In genomic region chr5:90405210-90405609, GRCm38 (mm10) we compare ENCODE assay signal across 9 mouse cellular contexts. TPM values are rescaled to one million over a fixed set of nuclear protein-coding genes. Genes with fewer than 3 reads are reported as not detected.
A peak's percentile ranks its signal among the peaks of the same experiment; 100 is the strongest.
DNase-seq lines count a peak whose midpoint lies in the region; ATAC-seq lines count a peak whose summit lies in the region.
"Had no signal": no experiment of that assay in that cellular context is flagged by ENCODE, and none has a peak within 500 bp of the region (broad histone marks: within the 10 kb centered on the region; RNA-seq: fewer than 3 reads in every experiment).

No protein-coding gene starts in this region.

- H3K4me1 ChIP-seq in liver, embryonic 12.5 days, result no peaks in the 10 kb centered on the region
- H3K4me1 ChIP-seq in stomach, embryonic 14.5 days (ENCODE audit: control insufficient read depth, insufficient read depth, low read length), result no peaks in the 10 kb centered on the region

- H3K9me3 ChIP-seq in liver, embryonic 12.5 days (replicated peaks), result no peaks in the 10 kb centered on the region
- no peaks in the 10 kb centered on the region for H3K9me3 ChIP-seq in stomach, embryonic 14.5 days (ENCODE audit: control insufficient read depth, low read depth, low read length)

- H3K9ac ChIP-seq in liver, embryonic 12.5 days, result no peak overlapping the region
- no peak overlapping the region for H3K9ac ChIP-seq in stomach, embryonic 14.5 days (replicated peaks; ENCODE audit: low read depth, low read length)

- ATAC-seq in liver, embryonic 12.5 days, result peak; percentile 32; the same call in 1 of the 2 replicates
- ATAC-seq in stomach, embryonic 14.5 days (ENCODE audit: insufficient number of reproducible peaks, insufficient read depth, low FRiP score, low read depth), result peak; percentile 42; the same call in 1 of the 2 replicates
- no peak for ATAC-seq in erythroblast, adult 5-6 weeks (replicated peaks; ENCODE audit: low FRiP score, poor library complexity, severe bottlenecking)

- H3K36me3 ChIP-seq in liver, embryonic 12.5 days, result no peaks in the 10 kb centered on the region
- no peaks in the 10 kb centered on the region for H3K36me3 ChIP-seq in stomach, embryonic 14.5 days (ENCODE audit: control insufficient read depth, insufficient read depth, low read length)

- H3K4me3 ChIP-seq in liver, embryonic 12.5 days, result no peak overlapping the region
- H3K4me3 ChIP-seq in stomach, embryonic 14.5 days (ENCODE audit: low read depth, low read length), result no peak overlapping the region
- H3K4me3 ChIP-seq: myocyte had no signal

- 75% methylated on average over 4 of the region's 4 CpGs for WGBS in liver, embryonic 12.5 days (ENCODE audit: insufficient replicate concordance)
- WGBS in stomach, embryonic 14.5 days, result 74% methylated on average over 4 of the region's 4 CpGs

- H3K27me3 ChIP-seq in liver, embryonic 12.5 days (replicated peaks), result no peaks in the 10 kb centered on the region
- no peaks in the 10 kb centered on the region for H3K27me3 ChIP-seq in stomach, embryonic 14.5 days (ENCODE audit: control insufficient read depth, insufficient read depth, low read length)

- H3K27ac ChIP-seq in liver, embryonic 12.5 days, result no peak overlapping the region
- no peak overlapping the region for H3K27ac ChIP-seq in stomach, embryonic 14.5 days (ENCODE audit: low read length)

- peak; percentile 49 for DNase-seq in testis, postnatal 10 days (ENCODE audit: low spot score)
- no peak for DNase-seq in testis, postnatal 14 days (ENCODE audit: low spot score)
- DNase-seq in kidney, postnatal 14 days, result peak; percentile 59
- no peak for DNase-seq in urinary bladder, postnatal 36 days (ENCODE audit: low spot score in 2 of 2)
- no peak for DNase-seq in gastrocnemius, postnatal 10 days

- no peak overlapping the region for H3K4me2 ChIP-seq in liver, embryonic 12.5 days
- H3K4me2 ChIP-seq in stomach, embryonic 14.5 days (replicated peaks; ENCODE audit: low read depth, low read length), result no peak overlapping the region

RNA-seq across cellular contexts. Expression of gene Gm9958, which starts 38.2 kb away (rescaled TPM):
- 3.2 and 3.5 TPM in 2 replicates for polyA plus RNA-seq in liver, embryonic 12.5 days (2016; fragmentation: Nextera tagmentation; extraction: Ambion mirVana)
- polyA plus RNA-seq in stomach, embryonic 14.5 days (2014; fragmentation: Nextera tagmentation; extraction: Ambion mirVana), result 5.9 and 6.1 TPM in 2 replicates
- 6.0 TPM in 1 of 2 replicates, not detected in the other for total RNA-seq in erythroblast, adult 5-6 weeks (2015; ENCODE audit: low replicate concordance)
- total RNA-seq in erythroblast, adult 5-6 weeks (2017; ENCODE audit: low replicate concordance), result not detected in 2 replicates
- total RNA-seq in gastrocnemius, postnatal 10 days (2021), result 1 to 10 TPM; 1.0 to 1.6 TPM

RNA-seq across cellular contexts. Expression of gene Ankrd17, which starts 38.8 kb away (rescaled TPM):
- 16.3 and 17.4 TPM in 2 replicates for polyA plus RNA-seq in liver, embryonic 12.5 days (2016; fragmentation: Nextera tagmentation; extraction: Ambion mirVana)
- 41.6 and 43.6 TPM in 2 replicates for polyA plus RNA-seq in stomach, embryonic 14.5 days (2014; fragmentation: Nextera tagmentation; extraction: Ambion mirVana)
- 43.3 and 46.3 TPM in 2 replicates for total RNA-seq in erythroblast, adult 5-6 weeks (2015; ENCODE audit: low replicate concordance)
- 75.2 and 99.7 TPM in 2 replicates for total RNA-seq in erythroblast, adult 5-6 weeks (2017; ENCODE audit: low replicate concordance)
- 10 to 100 TPM; 49.5 to 65.3 TPM for total RNA-seq in gastrocnemius, postnatal 10 days (2021)

RNA-seq across cellular contexts. Expression of gene Alb, which starts 55.5 kb away (rescaled TPM):
- 1,037 and 1,058 TPM in 2 replicates for polyA plus RNA-seq in liver, embryonic 12.5 days (2016; fragmentation: Nextera tagmentation; extraction: Ambion mirVana)
- 1.8 and 4.8 TPM in 2 replicates for polyA plus RNA-seq in stomach, embryonic 14.5 days (2014; fragmentation: Nextera tagmentation; extraction: Ambion mirVana)
- not detected in 2 replicates for total RNA-seq in erythroblast, adult 5-6 weeks (2015; ENCODE audit: low replicate concordance)
- not detected in 2 replicates for total RNA-seq in erythroblast, adult 5-6 weeks (2017; ENCODE audit: low replicate concordance)
- total RNA-seq in gastrocnemius, postnatal 10 days (2021), result 10 to 100 TPM in 1 of 2 experiments, 1 to 10 TPM in 1; 1.8 to 37.5 TPM
- polyA plus RNA-seq: myocyte had no signal

Comparison
In these comparisons a context has a peak if more than half of its experiments do, and no peak if none do; other contexts are left out.
1. DNase-seq: peak in testis, postnatal 10 days (single experiment) and kidney, postnatal 14 days (single experiment); none in testis, postnatal 14 days (single experiment), urinary bladder, postnatal 36 days (0 of 2) and gastrocnemius, postnatal 10 days (single experiment).